Mouse (Mus musculus) heart, adult 2 months (tissue): ENCODE measurements around the gene Fam122a. TPM values are rescaled to one million over a fixed set of nuclear protein-coding genes. Genes with fewer than 3 reads are reported as not detected.

Experiments used
- DNase-seq, 2 experiments: peaks; one replicate each; pipeline ENCODE4 v3.0.0; 2021
- H3K27ac ChIP-seq: fragments of 200-600 bp; 2 replicates; pipeline ENCODE4 v1.8.1; 2022
- H3K27me3 ChIP-seq: fragments of 200-500 bp; 2 replicates; pipeline ENCODE4 v1.6.1; 2012; ENCODE audit warnings: mild to moderate bottlenecking, low read length, inconsistent platforms, mixed read lengths; ENCODE audit not compliant: control insufficient read depth, insufficient read depth
- H3K36me3 ChIP-seq: fragments of 200-500 bp; 2 replicates; pipeline ENCODE4 v1.6.1; 2012; ENCODE audit warnings: low read length, inconsistent platforms; ENCODE audit not compliant: control insufficient read depth, insufficient read depth
- H3K4me1 ChIP-seq: fragments of 200-500 bp; 2 replicates; pipeline ENCODE4 v1.6.1; 2011; ENCODE audit warnings: low read length; ENCODE audit not compliant: control insufficient read depth, insufficient read depth
- H3K4me3 ChIP-seq: fragments of 200-600 bp; 2 replicates; pipeline ENCODE4 v1.8.1; 2022
- H3K79me2 ChIP-seq: fragments of 200-500 bp; replicated peaks from 2 replicates; pipeline ENCODE4 v1.6.1; 2012; ENCODE audit warnings: mild to moderate bottlenecking, inconsistent platforms, low read length, moderate library complexity, mixed read lengths; ENCODE audit not compliant: control insufficient read depth, insufficient read depth
- H3K9ac ChIP-seq: fragments of 200-500 bp; 2 replicates; pipeline ENCODE4 v1.6.1; 2012; ENCODE audit warnings: low read depth, mild to moderate bottlenecking, control low read depth, inconsistent platforms, low read length, mixed read lengths
- CTCF ChIP-seq: fragments of 200-600 bp; IDR thresholded peaks from 2 replicates; pipeline ENCODE4 v1.8.1; 2022; ENCODE audit warnings: antibody characterized with exemption, mild to moderate bottlenecking, moderate library complexity
- EP300 ChIP-seq: fragments of 200-500 bp; IDR thresholded peaks from 2 replicates; pipeline ENCODE4 v1.6.1; 2011; ENCODE audit warnings: low read depth, low read length, control low read depth; ENCODE audit not compliant: insufficient read depth
- POLR2A ChIP-seq: fragments of 200-500 bp; IDR thresholded peaks from 2 replicates; pipeline ENCODE4 v1.6.1; 2011; ENCODE audit warnings: mild to moderate bottlenecking, low read depth, low read length, control low read depth; ENCODE audit not compliant: insufficient read depth
- WGBS: fragments of 180-500 bp; shearing (Covaris S2); methylation state at CpG from one replicate; pipeline ENCODE4 v1.1.7; 2018; 5-methylcytosine and 5-hydroxymethylcytosine counted together
- intact Hi-C: fragments of 180-260 bp; cut with DNase I; formaldehyde crosslinking; loops from one replicate; pipeline ENCODE4 v1.15.1; 2025
- polyA plus RNA-seq: library from polyadenylated mRNA; depleted of rRNA; stranded (reverse); fragments of >200 nt; gene quantifications from 2 replicates; pipeline ENCODE4 v1.2.3, GENCODE M21; 2012
- total RNA-seq, 2 experiments: library from RNA; stranded (reverse); gene quantifications; 2 replicates each; pipeline ENCODE4 v1.2.3; 2021

Fam122a gene
- total and polyA plus RNA-seq, 3 experiments: 25.2 to 28.8 (median 26.4) TPM

- Histone ChIP-seq H3K79me2 (no peaks in the 10 kb centered on the region), H3K36me3 (no peaks in the 10 kb centered on the region), H3K9ac (no peak overlapping the region), H3K27me3 (no peaks in the 10 kb centered on the region), H3K4me3 (no peak overlapping the region), H3K27ac (no peak overlapping the region), H3K4me1 (no peaks in the 10 kb centered on the region; the same call in 1 of the 2 replicates)
- 88% methylated on average over 2 of the region's 3 CpGs for WGBS
- TF ChIP-seq EP300: no peak
- no peak for TF ChIP-seq POLR2A
- TF ChIP-seq CTCF: no peak
- intact Hi-C loops: no loop called here
- DNase-seq: no peak
Observed at GRCm38 (mm10) chr19:24463011-24463410, 14.1 kb downstream of the Fam122a start.

GRCm38 (mm10) chr19:24456591-24457231 is 20.4 kb downstream of the Fam122a start:
- peak; percentile 39 to 44 for DNase-seq
- Histone ChIP-seq H3K9ac (no peak overlapping the region), H3K79me2 (no peaks in the 10 kb centered on the region), H3K27me3 (no peaks in the 10 kb centered on the region), H3K4me1 (no peaks in the 10 kb centered on the region; the same call in 1 of the 2 replicates), H3K36me3 (no peaks in the 10 kb centered on the region), H3K4me3 (no peak overlapping the region), H3K27ac (no peak overlapping the region)
- intact Hi-C loops: loop anchor here (5.0 kb wide), 1 partner anchor 101 kb away; the partner anchor contains the start of gene Pip5k1b
- 66% methylated on average over 6 of the region's 6 CpGs for WGBS
- no peak for TF ChIP-seq POLR2A
- no peak for TF ChIP-seq EP300
- no peak for TF ChIP-seq CTCF

DNA sequence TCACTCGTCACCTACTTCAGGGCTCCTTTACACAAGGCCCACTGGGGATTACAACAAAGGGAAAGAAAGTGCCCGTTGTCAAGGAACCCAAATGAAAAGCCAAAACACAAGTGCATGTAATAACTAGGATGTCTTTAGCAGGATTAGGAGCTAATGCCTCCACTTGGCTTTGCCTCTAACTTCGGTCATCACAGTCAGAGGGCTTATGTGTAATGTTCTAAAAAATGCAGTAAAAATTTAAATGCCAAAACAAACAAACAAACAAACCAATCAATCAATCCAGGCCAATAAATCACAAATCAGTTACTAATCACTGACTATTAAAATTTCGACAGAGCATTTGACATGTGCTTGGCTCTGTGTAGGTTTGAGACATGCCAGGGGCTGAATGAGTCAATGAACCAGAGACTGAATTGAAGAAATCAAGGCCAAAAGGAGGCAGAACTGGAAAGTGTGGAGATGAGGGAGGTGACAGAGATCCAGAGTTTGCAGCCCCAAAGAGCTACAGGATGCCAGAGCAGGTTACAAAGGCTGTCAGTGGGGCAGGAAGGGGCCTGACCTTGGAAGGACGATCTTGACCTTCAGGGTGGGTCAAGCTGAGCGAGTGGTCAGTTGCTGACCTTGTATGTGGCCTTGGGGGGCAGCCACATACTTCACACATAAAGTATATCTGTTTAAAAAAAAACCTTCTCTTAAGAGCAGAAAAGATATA is 21.8 kb downstream of the Fam122a start:
- intact Hi-C loops: loop anchor here (5.0 kb wide), 1 partner anchor 102 kb away; the partner anchor contains the start of gene Pip5k1b
- no peaks in the 10 kb centered on the region for H3K79me2 ChIP-seq
- no peak overlapping the region for H3K4me3 ChIP-seq
- no peak for DNase-seq
- whole genome bisulfite sequencing: 72% methylated on average over 6 of the region's 6 CpGs
- no peak overlapping the region for H3K9ac ChIP-seq
- no peaks in the 10 kb centered on the region for H3K27me3 ChIP-seq
- H3K4me1 ChIP-seq: no peaks in the 10 kb centered on the region; the same call in 1 of the 2 replicates
- TF ChIP-seq EP300: no peak
- TF ChIP-seq CTCF: no peak
- TF ChIP-seq POLR2A: no peak
- H3K27ac ChIP-seq: no peak overlapping the region
- H3K36me3 ChIP-seq: no peaks in the 10 kb centered on the region

DNA sequence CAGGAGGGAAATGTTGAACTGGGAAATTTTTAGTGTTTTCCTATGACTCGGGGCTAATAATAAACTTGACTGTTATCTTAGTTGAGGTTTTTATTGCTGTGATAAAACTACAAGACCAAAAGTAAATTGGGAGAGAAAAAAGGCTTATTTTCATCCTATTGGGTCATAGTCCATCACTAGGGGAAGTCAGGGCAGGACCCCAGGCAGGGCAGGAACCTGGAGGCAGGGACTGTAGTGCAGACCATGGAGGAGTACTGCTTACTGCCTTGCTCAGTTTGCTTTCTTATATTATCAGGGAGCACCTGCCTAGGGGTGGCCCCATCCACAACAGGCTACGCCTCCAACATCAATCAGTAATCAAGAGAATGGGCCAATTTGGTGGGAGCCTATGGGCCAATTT is 22.7 kb downstream of the Fam122a start:
- no peaks in the 10 kb centered on the region for H3K79me2 ChIP-seq
- no peak for DNase-seq
- H3K4me3 ChIP-seq: no peak overlapping the region
- H3K27me3 ChIP-seq: no peaks in the 10 kb centered on the region
- H3K36me3 ChIP-seq: no peaks in the 10 kb centered on the region
- 72% methylated on average over 2 of the region's 2 CpGs for WGBS
- no peak overlapping the region for H3K9ac ChIP-seq
- no peaks in the 10 kb centered on the region; the same call in 1 of the 2 replicates for H3K4me1 ChIP-seq
- no peak overlapping the region for H3K27ac ChIP-seq
- intact Hi-C loops: no loop called here
- TF ChIP-seq CTCF (no peak), POLR2A (no peak), EP300 (no peak)

GRCm38 (mm10) chr19:24453379-24453778 is 23.8 kb downstream of the Fam122a start:
- intact Hi-C loops: loop anchor here (2.0 kb wide), 1 partner anchor 27 kb away; no protein-coding TSS in a partner anchor
- no peaks in the 10 kb centered on the region for H3K79me2 ChIP-seq
- no peak for TF ChIP-seq EP300
- TF ChIP-seq CTCF: no peak
- no peak for TF ChIP-seq POLR2A
- H3K27me3 ChIP-seq: no peaks in the 10 kb centered on the region
- H3K27ac ChIP-seq: peak overlapping the region; percentile 60
- no peaks in the 10 kb centered on the region; the same call in 1 of the 2 replicates for H3K4me1 ChIP-seq
- peak in 1 of 2 experiments; percentile 9 for DNase-seq
- H3K4me3 ChIP-seq: no peak overlapping the region
- no peaks in the 10 kb centered on the region for H3K36me3 ChIP-seq
- WGBS: 53% methylated on average over 13 of the region's 13 CpGs
- H3K9ac ChIP-seq: no peak overlapping the region
